Mouse (Mus musculus): Measurements from ENCODE around the gene Defb38.

Defb38 gene

GRCm38 (mm10) chr8:19026466-19026865 is at the start of gene Defb38:
Defb38 (minus strand) TSS chr8:19026566.
- no peak for ATAC-seq (ENCODE audit: insufficient number of reproducible peaks, low FRiP score, low TSS enrichment)

GRCm38 (mm10) chr8:19066013-19066412 is 39.6 kb upstream of the Defb38 start:
- no peak for ATAC-seq (ENCODE audit: insufficient number of reproducible peaks, low FRiP score, low TSS enrichment)

- no peak for ATAC-seq (ENCODE audit: insufficient number of reproducible peaks, low FRiP score, low TSS enrichment)
Measured at GRCm38 (mm10) chr8:19064710-19065109, 38.3 kb upstream of the Defb38 start, which contains the start of gene Defb39. Defb39 (minus strand) TSS chr8:19064810.

- ATAC-seq (ENCODE audit: insufficient number of reproducible peaks, low FRiP score, low TSS enrichment) = no peak
Measured at GRCm38 (mm10) chr8:19062891-19063290, 36.5 kb upstream of the Defb38 start.

GRCm38 (mm10) chr8:19045242-19045641 is 18.9 kb upstream of the Defb38 start:
- no peak for ATAC-seq (ENCODE audit: insufficient number of reproducible peaks, low FRiP score, low TSS enrichment)

Measured in cerebellum, adult (tissue).